Mouse (Mus musculus) embryonic facial prominence, embryonic 11.5 days (tissue): ENCODE measurements around the gene Vmn1r234. TPM values are rescaled to one million over a fixed set of nuclear protein-coding genes. Genes with fewer than 3 reads are reported as not detected.
"Not testable (repeated sequence)": the region's sequence is repeated elsewhere in the genome, so short reads cannot be mapped to it uniquely, and the experiment has no call there.

Source experiments
- ATAC-seq: fragments of 200-750 bp; cut with Nextera tagmentation; replicated peaks from 2 replicates; pipeline ENCODE4 v1.8.0; 2017; ENCODE audit warnings: low read depth; ENCODE audit not compliant: insufficient number of reproducible peaks, low FRiP score, low TSS enrichment
- DNase-seq: peaks from one replicate; pipeline ENCODE4 v3.0.0-alpha.2; 2015; ENCODE audit warnings: low spot score
- H3K27ac ChIP-seq: fragments of 300-500 bp; sonication (generic); replicated peaks from 2 replicates; pipeline ENCODE4 v1.5.1; 2014; ENCODE audit warnings: mild to moderate bottlenecking, low read depth, low read length, control low read depth
- H3K27me3 ChIP-seq: fragments of 300-500 bp; sonication (generic); 2 replicates; pipeline ENCODE4 v1.6.1; 2014; ENCODE audit warnings: mild to moderate bottlenecking, low read length, moderate library complexity, mixed read lengths; ENCODE audit not compliant: control insufficient read depth, insufficient read depth
- H3K36me3 ChIP-seq: fragments of 300-500 bp; sonication (generic); replicated peaks from 2 replicates; pipeline ENCODE4 v1.6.1; 2014; ENCODE audit warnings: low read depth, mild to moderate bottlenecking, low read length, moderate library complexity, mixed read lengths; ENCODE audit not compliant: control insufficient read depth, insufficient read depth
- H3K4me1 ChIP-seq: fragments of 300-500 bp; sonication (generic); 2 replicates; pipeline ENCODE4 v1.6.1; 2014; ENCODE audit warnings: low read length, mixed read lengths; ENCODE audit not compliant: control insufficient read depth, insufficient read depth
- H3K4me2 ChIP-seq: fragments of 300-500 bp; sonication (generic); 2 replicates; pipeline ENCODE4 v1.6.1; 2014; ENCODE audit warnings: low read depth, mild to moderate bottlenecking, control low read depth, low read length, moderate library complexity
- H3K4me3 ChIP-seq: fragments of 300-500 bp; sonication (generic); 2 replicates; pipeline ENCODE4 v1.5.1; 2014; ENCODE audit warnings: low read depth, low read length, control low read depth
- H3K9ac ChIP-seq: fragments of 300-500 bp; sonication (generic); replicated peaks from 2 replicates; pipeline ENCODE4 v1.6.1; 2014; ENCODE audit warnings: mild to moderate bottlenecking, control low read depth, low read length
- H3K9me3 ChIP-seq: fragments of 300-500 bp; sonication (generic); replicated peaks from 2 replicates; pipeline ENCODE4 v1.6.1; 2016; ENCODE audit warnings: mild to moderate bottlenecking, low read length, inconsistent platforms, mixed read lengths; ENCODE audit not compliant: control insufficient read depth
- WGBS: fragments of 180-500 bp; shearing (Covaris S2); extraction: QIAGEN DNeasy Blood & Tissue Kit; methylation state at CpG from one replicate; pipeline ENCODE4 v1.1.7; 2014; 5-methylcytosine and 5-hydroxymethylcytosine counted together
- polyA plus RNA-seq: library from polyadenylated mRNA; unstranded; fragments of >200 nt; fragmentation: Nextera tagmentation; extraction: Ambion mirVana; gene quantifications from 2 replicates; pipeline ENCODE4 v1.2.1, GENCODE M21; 2014

The Vmn1r234 gene
- polyA plus RNA-seq: not detected in 2 replicates

DNA sequence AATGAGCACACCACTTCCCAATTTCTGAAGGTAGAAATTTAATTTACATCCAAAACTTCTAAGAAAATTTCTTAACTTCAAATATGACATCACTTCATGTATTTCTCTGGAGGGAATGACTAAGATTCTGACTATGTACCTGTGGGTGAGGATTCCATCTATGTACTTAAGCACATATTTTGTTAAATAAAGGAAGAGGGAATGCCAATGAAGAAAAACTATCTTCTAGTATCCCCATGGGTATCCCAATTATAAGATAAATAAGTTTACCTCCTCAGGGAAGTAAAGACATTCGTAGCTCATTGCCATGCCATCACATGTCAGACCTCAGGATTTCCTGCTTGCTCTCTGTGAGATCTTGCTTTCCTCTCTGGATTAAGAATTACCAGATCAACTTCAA, at the start of gene Vmn1r234:
Gene Vmn1r234 (plus strand): TSS at position 301 of the 400 bp plus-strand sequence.
- Histone ChIP-seq H3K9ac (no peak within 1 kb of the TSS), H3K4me2 (no peak within 1 kb of the TSS), H3K4me3 (no peak within 1 kb of the TSS), H3K27me3 (no peaks in the 10 kb centered on the region), H3K36me3 (no peaks in the 10 kb centered on the region), H3K27ac (no peak within 1 kb of the TSS), H3K9me3 (no peaks in the 10 kb centered on the region), H3K4me1 (no peaks in the 10 kb centered on the region)
- ATAC-seq: no peak
- DNase-seq: no peak
- WGBS: 70% methylated on average over 1 of the region's 1 CpGs

DNA sequence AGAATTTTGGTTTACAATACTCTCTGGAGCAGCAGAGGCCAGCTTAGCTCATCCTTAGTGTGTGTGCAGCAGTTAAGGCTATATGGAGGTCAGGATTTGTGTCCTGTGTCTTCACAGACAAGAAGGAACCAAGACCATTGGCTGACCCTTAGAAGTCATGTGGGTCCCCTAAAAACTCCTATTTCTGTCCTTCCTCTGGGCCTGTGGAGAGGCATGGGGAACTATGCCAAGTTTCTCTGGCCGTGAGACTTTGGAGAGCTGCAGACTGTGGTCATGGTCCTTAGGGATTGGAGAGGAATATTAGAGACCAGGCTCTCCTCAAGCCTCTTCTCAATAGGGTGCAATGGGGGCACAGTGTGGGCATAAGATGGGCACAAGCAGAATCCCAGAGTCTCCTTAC, 14.8 kb upstream of the Vmn1r234 start:
- not testable (repeated sequence) for ATAC-seq, H3K4me2 ChIP-seq, H3K27ac ChIP-seq, H3K9ac ChIP-seq, H3K36me3 ChIP-seq, H3K4me1 ChIP-seq, H3K4me3 ChIP-seq, H3K27me3 ChIP-seq, DNase-seq, H3K9me3 ChIP-seq
- 88% methylated on average over 1 of the region's 1 CpGs for WGBS

DNA sequence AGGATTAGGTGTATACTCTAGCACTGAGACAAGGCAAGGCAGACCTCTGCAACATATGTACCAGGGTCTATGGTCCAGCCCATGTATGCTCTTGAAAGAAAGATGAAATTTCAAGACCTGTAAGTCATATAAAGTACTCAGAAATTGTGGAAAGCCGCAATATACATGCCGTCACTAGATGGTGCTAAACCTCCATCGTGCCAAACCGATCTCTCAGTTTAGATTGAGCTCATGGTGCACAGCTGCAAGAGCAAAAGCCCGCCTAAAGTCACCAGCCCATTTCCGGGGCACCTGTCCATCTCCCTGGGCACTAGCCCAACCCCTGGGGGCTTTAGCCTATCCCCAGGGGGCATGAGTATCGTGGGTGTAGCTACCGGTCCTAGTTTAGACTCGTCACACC, 5.8 kb downstream of the Vmn1r234 start:
- Histone ChIP-seq H3K4me3 (no peak overlapping the region), H3K36me3 (no peaks in the 10 kb centered on the region), H3K4me2 (no peak overlapping the region), H3K27me3 (no peaks in the 10 kb centered on the region), H3K4me1 (no peaks in the 10 kb centered on the region), H3K27ac (no peak overlapping the region), H3K9me3 (no peaks in the 10 kb centered on the region), H3K9ac (no peak overlapping the region)
- 30% methylated on average over 9 of the region's 9 CpGs for WGBS
- ATAC-seq (no peak), DNase-seq (peak; percentile 66)

DNA sequence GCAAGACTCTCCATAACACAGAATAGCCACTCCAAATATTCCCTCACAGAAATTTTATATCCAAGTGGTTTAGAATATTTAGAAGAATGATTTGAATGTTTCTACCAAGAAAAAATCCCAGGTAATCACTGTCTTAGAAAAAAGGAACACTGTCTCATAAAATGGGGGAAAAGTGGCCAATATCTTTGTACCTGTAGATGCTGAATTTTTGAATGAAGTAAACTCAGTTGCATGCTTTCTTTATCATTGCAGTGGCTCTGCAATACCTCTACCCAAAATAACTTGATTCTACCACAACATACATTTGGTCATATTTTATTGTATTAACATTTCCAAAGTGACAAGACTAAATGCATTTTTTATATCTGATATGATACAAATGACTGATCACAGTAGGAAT, 30.2 kb downstream of the Vmn1r234 start, which contains the start of gene Vmn1r235:
Gene Vmn1r235 (plus strand): TSS at position 301 of the 400 bp plus-strand sequence.
- H3K36me3 ChIP-seq: no peaks in the 10 kb centered on the region
- no peaks in the 10 kb centered on the region for H3K4me1 ChIP-seq
- H3K9ac ChIP-seq: no peak within 1 kb of the TSS
- H3K27me3 ChIP-seq: no peaks in the 10 kb centered on the region
- no peaks in the 10 kb centered on the region for H3K9me3 ChIP-seq
- DNase-seq (no peak), ATAC-seq (no peak)
- no peak within 1 kb of the TSS for H3K4me3 ChIP-seq
- H3K4me2 ChIP-seq: no peak within 1 kb of the TSS
- H3K27ac ChIP-seq: no peak within 1 kb of the TSS

DNA sequence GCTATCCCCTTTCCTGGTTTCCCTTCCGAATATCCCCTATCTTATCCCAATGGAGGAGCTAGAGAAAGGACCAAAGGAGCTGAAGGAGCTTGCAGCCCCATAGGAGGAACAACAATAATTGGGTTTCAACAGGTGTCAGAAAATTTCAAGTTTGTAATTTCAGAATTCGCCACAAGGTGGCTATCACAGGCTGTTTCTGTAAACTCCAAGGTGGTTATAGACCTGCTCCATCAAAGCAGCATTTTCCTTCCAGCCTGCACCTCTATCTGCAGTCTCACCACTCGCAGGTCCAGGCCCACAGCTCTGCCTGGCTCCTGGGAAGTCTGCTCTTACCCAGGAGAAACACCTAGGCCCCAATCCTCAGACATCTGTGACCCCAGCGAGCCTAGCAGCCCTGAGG, 46.2 kb downstream of the Vmn1r234 start:
- 16% methylated on average over 4 of the region's 4 CpGs for WGBS
- no peak; the same call in 1 of the 2 replicates for ATAC-seq
- no peaks in the 10 kb centered on the region for H3K27me3 ChIP-seq
- H3K4me3 ChIP-seq: no peak overlapping the region
- peak; percentile 65 for DNase-seq
- no peak overlapping the region for H3K4me2 ChIP-seq
- H3K9ac ChIP-seq: no peak overlapping the region
- no peaks in the 10 kb centered on the region for H3K4me1 ChIP-seq
- no peak overlapping the region for H3K27ac ChIP-seq
- H3K9me3 ChIP-seq: no peaks in the 10 kb centered on the region
- H3K36me3 ChIP-seq: no peaks in the 10 kb centered on the region

DNA sequence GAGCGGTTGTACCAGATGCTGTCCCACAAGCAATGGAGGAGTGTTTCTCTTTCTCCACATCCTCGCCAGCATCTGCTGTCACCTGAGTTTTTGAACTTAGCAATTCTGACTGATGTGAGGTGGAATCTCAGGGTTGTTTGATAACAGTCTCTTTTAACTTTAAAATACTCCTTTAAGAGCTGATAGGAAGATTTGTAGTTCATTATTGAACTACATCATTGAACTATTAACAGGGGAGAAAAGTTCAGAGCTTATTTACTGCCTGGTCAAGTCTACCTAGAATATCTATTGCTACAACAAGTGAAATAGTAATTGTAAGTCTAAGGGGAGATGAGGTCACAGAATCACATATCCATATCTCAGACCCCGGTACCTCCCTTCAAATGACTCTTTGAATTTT, 56.8 kb downstream of the Vmn1r234 start, which contains the start of gene Vmn1r236:
Gene Vmn1r236 (plus strand): TSS at position 301 of the 400 bp plus-strand sequence.
- no peak for DNase-seq
- Histone ChIP-seq H3K36me3 (no peaks in the 10 kb centered on the region), H3K9ac (no peak within 1 kb of the TSS), H3K27ac (no peak within 1 kb of the TSS), H3K9me3 (no peaks in the 10 kb centered on the region), H3K27me3 (no peaks in the 10 kb centered on the region), H3K4me2 (no peak within 1 kb of the TSS), H3K4me3 (no peak within 1 kb of the TSS), H3K4me1 (no peaks in the 10 kb centered on the region)
- ATAC-seq: no peak
- WGBS: 73% methylated on average over 3 of the region's 3 CpGs

DNA sequence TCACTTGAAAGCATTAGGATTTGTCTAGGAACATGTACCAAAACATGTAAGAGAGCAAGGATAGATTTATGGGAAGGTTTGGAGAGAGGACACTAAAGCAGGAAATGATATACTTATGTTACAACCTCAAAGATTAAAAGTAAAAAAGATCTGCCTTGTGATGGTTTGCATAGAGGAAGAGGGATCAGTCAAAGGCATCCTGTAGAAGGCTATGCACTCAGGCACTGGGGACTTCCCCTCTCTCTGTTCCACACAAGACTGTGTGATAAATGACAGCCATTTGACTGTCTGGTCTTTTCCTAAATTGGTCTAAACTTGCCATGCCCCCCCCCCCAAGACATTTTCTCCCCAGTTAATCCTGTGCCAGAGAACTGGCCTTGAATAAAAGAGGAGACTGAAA, 58.5 kb downstream of the Vmn1r234 start:
- no peak for ATAC-seq
- Histone ChIP-seq H3K4me3 (no peak overlapping the region), H3K27ac (no peak overlapping the region), H3K9me3 (no peaks in the 10 kb centered on the region), H3K4me1 (no peaks in the 10 kb centered on the region), H3K9ac (no peak overlapping the region), H3K27me3 (no peaks in the 10 kb centered on the region), H3K4me2 (no peak overlapping the region), H3K36me3 (no peaks in the 10 kb centered on the region)
- no peak for DNase-seq
